Mouse (Mus musculus): ENCODE data around the gene Ppp4r3b.

GRCm38 (mm10) chr11:29179319-29179718 is 6.6 kb downstream of the Ppp4r3b start:
- TF ChIP-seq CTCF (IDR thresholded peaks at IDR 0.05; ENCODE audit: insufficient read depth, low read length) (no peak), POLR2A (IDR thresholded peaks at IDR 0.05; ENCODE audit: borderline replicate concordance, extremely low read depth, low read depth, low read length) (no peak)
